Mouse (Mus musculus): ENCODE measurements around the gene Adat1.

The Adat1 gene

DNA sequence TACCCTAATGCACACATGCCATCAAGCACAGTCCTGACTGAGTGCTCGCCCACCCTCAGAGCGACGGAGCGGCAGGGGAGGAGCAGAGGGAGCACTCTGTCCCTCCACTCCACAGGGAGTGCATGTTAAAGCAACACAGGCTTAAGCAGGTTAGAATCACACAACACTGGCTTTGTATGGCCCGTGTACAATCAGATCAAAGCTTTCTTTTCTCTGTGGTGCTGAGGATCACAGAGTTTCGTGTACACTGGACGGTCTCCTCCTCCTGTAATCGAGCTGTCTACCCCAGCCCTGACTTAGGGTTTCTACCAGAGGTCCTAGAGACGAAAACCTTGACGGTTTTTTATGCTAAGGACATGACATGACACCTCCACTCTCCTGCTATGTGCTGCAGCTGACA lies 23.6 kb downstream of the Adat1 start:
- no peak for DNase-seq (ENCODE audit: extremely low spot score)

DNA sequence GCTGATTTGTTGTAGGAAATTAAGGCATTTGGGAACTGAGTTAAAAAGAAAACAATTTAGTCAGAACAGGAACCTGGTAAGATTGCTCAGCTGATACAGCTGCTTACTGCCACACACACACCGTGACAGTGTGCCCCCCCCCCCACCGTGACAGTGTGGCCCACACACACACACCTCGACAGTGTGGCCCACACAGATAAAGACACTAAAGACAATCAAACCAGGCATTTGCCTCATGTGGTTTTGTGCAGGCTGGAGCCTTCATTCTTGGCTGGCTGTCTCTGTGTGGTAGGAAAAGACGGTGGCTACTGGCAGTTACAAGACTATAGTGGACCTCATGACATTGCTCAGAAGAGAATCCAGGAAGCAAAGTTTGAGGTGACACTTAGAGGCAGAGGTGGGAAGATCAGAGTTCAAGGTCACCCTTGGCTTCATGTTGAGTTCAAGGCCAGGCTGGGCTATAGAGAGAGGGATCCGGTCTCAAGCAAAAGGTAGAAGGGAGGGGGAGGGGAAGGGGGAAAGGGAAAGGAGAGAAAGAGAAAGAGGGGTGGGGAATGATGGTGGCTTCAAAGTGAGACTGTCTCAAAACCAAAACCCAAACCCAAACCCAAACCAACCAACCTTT lies 24.7 kb downstream of the Adat1 start:
- no peak for DNase-seq (ENCODE audit: extremely low spot score)

DNA sequence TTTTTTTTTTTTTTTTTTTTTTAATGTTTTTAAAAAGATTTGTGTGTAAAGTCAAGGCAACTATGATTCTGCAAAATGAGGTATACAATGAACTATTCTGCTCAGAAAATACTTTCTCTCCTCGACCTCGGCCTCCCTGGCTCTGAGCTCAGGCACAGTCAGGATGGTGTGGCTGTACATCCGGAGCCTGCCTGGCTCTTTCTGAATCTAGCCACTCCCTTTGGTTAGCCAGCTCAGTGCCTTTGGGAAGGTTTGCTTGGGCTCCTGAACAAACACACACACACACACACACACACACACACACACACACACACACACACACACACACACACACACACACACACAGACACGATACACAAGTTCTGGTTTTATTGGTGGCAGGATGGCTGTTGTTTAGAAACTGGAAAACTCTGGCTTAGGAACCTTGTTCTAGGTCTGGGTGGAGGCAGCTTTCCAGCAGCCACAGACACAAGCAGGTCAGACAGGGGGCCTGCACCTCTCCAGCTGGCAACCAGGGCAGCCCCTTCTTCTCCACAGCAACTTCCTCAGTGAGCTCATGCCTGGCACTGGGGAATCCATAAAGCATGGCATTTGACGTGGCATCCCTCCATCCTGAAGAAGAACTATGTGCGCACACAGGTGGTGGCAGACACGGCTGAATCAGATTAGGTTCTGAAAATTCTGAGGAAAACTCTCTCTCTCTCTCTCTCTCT lies 27.1 kb downstream of the Adat1 start:
- DNase-seq (ENCODE audit: extremely low spot score): no peak

DNA sequence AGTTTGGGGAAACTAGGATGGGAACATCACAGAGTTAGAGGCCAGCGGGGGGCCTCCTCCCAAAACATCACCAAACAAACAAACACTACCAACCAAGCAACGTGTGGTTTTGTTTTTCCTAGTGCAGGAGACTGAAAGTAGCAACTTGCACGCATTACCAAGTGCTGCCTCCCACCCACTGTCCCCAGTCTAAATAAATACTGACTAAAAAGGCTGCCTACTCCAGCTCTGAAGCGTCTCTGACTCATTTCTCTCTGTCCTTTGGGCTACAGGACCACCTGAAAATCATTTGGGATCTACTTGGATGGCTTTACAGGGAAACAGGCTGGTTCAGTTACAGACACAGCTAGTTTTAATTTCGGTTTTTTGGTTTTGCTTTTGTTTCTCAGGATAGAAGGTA lies 27.8 kb downstream of the Adat1 start:
- DNase-seq (ENCODE audit: extremely low spot score): no peak

DNA sequence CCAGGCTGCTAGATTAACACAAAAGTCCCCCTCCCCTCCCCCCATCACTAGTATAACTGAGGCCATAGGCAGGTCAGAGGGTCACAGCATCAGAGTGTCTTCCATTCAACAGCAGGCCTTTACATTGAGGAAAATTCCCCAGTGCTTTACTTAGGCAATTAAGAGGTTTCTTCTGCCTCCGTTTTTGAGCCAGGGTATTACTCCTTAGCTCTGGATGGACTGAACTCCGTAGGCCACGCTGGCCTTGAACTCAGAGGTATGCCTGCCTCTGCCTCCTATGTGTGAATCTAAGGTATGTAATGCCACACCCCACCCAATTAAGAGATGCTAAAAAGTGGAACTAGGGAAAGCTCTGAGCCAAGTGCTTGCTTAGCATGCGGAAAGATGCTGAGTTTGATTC lies 28.6 kb downstream of the Adat1 start:
- DNase-seq (ENCODE audit: extremely low spot score): no peak

GRCm38 (mm10) chr8:111963091-111963490 lies 29.0 kb downstream of the Adat1 start:
- DNase-seq (ENCODE audit: extremely low spot score): no peak

- DNase-seq (ENCODE audit: extremely low spot score): no peak
These were observed 29.5 kb downstream of the Adat1 start for GRCm38 (mm10) chr8:111962589-111962988.

GRCm38 (mm10) chr8:111961330-111961729 lies 30.8 kb downstream of the Adat1 start:
- DNase-seq (ENCODE audit: extremely low spot score): no peak

DNA sequence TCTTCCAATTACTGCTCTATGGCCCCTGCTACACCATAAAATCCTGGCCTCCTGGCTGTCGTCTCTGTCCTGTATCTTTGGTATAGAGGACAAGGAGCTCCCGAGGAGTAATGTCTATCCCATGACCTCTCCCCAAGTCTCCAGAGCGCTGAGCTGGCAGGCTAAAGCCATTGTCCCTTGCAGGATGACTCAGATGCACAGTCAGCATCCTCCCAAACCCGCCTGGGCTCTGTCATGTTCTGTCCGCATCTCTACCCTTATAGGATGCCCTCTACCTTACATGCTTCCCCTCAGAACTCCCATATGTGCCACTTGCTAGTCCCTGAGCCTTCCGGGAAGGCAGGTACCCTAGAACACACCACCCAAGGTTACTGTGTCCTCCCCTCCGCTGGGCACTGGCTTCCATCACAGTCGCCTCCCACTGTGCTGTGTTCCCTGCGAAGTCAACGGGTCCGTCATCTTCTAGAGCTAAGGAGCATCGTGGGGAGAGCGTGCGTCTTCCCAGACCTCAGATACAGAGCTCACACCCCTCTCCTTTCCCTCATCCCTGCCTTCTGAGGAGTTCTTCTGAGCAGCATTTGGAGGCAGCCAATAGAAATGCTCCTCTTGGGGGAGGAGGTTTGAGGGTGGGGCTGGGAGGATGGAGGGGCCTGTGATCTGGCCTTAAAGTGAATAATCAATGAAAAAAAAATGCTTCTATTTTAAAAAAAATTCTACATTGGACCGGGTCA lies 31.3 kb downstream of the Adat1 start:
- DNase-seq (ENCODE audit: extremely low spot score): no peak

DNA sequence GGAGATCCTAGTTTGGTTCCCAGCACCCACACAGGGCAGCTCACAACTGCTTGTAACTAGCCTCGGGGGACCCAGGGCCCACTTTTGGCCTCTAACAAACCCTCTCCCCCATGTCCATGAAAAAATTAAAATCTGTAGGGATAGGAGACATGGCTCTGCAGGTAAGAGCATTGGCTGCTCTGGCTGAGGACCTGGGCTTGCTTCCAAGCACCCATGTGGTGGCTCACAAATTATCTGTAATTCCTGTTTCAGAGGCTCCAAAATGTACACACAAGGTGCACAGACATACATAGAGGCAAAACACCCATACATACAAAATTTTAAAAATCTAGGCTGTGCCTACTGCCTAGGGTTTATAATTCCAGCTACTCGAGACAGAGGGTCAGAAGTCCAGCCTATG lies 34.9 kb downstream of the Adat1 start:
- no peak for DNase-seq (ENCODE audit: extremely low spot score)

- DNase-seq (ENCODE audit: extremely low spot score): no peak
These were observed 36.2 kb downstream of the Adat1 start for GRCm38 (mm10) chr8:111955879-111956278.

DNA sequence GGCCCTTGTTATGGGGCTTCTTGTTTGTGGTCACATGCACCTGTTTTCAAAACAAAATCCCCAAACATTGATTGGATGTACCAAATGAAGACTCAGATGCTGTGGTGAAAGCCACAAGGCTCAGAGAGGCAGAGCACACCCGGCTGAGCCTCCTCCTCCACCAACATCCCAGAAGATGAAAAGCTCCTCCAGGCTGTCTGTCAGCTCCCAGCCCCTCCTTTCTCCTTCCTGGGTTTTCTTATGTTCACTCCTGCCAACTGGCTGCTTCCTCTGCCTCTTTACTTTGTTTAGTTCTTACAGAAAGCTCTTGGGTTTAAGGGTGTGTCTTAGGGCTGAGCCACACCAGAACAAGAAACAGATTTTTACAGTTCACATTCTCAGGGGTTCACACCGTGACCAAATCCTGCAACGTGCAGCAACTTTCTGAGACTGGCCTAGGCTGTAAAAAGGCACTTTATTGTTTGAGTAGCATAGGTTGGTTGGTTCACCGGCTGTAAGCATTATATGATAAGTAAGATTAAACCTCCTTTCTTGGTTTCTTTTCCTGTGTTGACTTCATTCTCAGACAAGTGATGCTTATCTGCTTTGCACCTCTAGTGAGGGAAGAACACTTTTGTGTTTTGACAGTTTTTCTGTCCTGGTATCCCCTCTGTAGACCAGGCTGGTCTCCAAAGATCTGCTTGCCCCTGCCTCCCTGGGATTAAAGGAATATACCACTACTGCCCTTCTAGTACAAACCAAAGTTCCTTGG lies 37.1 kb downstream of the Adat1 start:
- no peak for DNase-seq (ENCODE audit: extremely low spot score)

DNA sequence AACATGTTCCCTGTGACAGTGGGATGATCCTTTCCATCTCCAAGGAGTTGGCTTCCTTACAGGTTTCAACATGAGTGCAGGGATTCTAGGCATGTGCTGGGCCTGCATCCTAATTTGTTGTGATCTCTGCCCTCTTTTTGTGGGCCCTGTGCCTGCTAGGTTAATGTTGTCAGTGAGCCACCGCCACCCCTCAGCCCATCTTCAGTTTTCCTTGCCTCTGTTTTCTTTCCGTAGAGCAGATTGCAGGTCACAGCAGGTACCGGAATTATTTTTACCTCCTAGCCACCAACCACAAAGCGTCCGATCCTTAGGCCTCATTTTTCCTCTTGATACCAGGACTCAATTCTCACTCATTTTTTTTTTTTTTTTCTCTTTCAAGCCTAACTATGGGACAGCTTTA lies 40.2 kb downstream of the Adat1 start:
- DNase-seq (ENCODE audit: extremely low spot score): no peak

GRCm38 (mm10) chr8:111951317-111951716 lies 40.8 kb downstream of the Adat1 start:
- DNase-seq (ENCODE audit: extremely low spot score): no peak

- DNase-seq (ENCODE audit: extremely low spot score): no peak
These were observed 41.3 kb downstream of the Adat1 start for GRCm38 (mm10) chr8:111950846-111951245.

DNA sequence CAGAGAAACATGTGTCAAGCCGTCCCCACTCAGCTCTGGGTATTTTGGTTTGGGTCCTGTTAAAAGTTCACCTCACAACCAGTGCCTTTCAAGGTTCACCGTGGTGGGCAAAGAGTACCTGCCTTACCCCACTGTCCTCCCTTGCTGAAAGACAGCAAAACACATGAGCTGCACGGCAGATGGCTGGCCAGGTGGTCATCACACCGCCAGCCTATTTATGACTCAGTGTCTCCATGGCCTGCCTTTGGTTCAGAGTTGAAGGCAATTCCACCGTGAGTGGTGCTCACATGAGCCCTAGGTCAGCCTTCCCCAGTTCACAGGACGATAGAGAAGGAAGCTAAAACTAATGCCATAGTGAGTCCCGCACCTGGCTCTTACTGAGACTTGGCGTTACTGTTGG lies 44.1 kb downstream of the Adat1 start:
- no peak for DNase-seq (ENCODE audit: extremely low spot score)

DNA sequence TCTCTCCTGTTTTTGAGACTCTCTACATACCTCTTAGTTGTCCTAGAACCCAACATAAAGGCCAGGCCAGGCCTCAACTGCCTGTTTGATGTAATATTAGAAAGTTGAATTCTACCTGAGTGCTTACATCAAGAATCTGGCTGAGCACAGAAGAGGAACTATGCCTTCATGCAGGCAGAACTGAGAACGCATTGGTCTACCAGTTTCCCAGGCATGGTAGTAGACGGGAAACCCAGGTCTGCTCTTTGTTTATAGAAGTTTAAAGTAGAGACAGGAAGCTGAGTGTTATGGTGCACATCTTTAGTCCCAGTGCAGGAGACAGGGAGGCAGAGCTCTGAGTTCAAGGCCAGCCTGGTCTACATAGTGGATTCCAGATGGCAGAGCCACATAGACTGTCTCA lies 45.0 kb downstream of the Adat1 start:
- DNase-seq (ENCODE audit: extremely low spot score): no peak

DNA sequence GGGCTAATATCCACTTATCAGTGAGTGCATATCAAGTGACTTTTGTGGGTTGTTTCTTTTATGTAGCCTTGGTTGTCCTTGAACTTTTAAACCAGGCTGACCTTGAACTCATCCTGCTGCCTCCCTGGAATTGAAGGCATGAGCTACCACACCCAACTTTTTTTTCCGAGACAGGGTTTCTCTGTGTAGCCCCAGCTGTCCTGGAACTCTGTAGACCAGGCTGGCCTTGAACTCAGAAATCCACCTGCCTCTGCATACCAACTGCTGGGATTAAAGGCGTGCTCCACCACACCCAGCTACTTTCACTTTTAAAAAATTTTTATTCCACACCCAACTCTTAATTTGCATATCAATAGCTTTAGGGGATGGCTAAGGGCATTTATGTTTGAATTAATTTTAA lies 48.6 kb downstream of the Adat1 start:
- DNase-seq (ENCODE audit: extremely low spot score): no peak

GRCm38 (mm10) chr8:111941101-111941454 lies 51.0 kb downstream of the Adat1 start:
- DNase-seq (ENCODE audit: extremely low spot score): no peak

GRCm38 (mm10) chr8:111940171-111941100 lies 51.7 kb downstream of the Adat1 start, which contains the start of gene Gabarapl2:
TSS of gene Gabarapl2 (plus strand) at chr8:111940703.
- DNase-seq (ENCODE audit: extremely low spot score): peak; percentile 90

DNA sequence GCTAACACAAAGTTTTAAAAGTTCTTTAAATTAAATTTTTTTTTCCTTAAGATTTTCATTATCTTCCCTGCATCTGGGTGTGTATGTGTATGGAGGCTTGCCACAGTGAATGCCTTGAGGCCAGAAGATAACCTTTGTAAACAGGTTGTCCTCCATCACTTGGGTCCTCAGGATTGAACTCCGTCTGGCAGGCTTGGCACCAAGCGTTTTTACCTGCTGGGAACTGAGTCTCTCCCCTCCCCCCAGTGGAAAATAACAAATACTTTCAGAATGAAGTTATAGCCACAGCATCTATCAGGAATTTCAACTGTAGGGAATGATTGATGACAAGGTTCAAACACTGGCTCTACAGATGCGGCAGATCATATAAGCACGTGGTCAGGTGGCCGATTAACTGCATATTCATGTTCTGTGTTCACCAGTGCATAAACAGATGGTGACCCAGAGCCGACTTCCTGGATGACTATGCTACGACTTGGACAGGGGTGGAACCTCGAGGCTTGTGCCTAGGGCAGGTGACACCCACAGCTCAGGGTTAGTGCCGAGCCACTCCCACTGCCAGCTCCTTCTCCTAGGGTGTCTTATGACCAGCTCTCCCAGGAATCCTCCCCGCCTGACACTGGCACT lies 52.5 kb downstream of the Adat1 start:
- no peak for DNase-seq (ENCODE audit: extremely low spot score)

Measured in embryo, embryonic 9.5 days (tissue).